Mouse (Mus musculus): Measurements from ENCODE around the gene Vps13d. TPM values are rescaled to one million over a fixed set of nuclear protein-coding genes. Genes with fewer than 3 reads are reported as not detected.
"Not testable (repeated sequence)": the region's sequence is repeated elsewhere in the genome, so short reads cannot be mapped to it uniquely, and the experiment has no call there.

Gene Vps13d
- polyA plus RNA-seq, 1 experiment from 2014 or later, result 13.1 TPM

DNA sequence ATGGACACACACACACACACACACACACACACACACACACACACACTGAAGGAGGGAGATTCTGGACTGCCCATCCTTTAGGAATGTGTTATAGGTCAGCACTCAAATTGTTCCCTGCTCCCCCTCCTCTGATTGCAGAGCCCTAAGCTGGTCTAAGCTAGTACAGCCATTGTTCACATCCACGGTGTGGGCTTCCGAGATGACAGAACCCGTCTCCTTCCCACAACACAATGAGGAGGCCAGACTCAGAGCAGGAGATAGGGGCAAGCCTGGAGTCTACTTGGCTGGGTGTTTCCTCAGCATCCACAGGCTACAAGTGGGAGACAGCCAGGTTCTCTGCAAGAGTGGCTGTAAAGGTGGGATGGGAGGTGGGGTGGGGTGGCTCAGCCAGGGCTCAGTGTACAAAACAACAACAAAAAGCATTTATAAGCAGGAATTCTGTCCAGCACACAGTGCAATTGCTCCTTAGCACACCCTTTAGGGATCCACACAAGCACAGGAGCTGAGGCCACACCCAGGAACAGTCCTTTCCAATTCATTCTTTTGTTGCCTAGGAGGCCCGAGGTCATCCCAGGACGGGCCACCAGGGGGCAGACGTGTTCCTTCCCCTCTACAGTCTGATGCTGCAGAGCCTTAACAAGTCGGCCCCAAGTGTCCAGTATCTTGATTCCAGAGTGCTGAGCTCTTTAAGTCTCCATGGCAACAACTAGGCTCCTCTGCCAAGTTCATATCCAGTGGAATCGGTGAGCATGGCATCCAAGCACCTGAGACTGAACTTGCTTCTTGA lies 19.4 kb upstream of the Vps13d start:
- DNase-seq (ENCODE audit: low spot score), result peak; percentile 84

DNA sequence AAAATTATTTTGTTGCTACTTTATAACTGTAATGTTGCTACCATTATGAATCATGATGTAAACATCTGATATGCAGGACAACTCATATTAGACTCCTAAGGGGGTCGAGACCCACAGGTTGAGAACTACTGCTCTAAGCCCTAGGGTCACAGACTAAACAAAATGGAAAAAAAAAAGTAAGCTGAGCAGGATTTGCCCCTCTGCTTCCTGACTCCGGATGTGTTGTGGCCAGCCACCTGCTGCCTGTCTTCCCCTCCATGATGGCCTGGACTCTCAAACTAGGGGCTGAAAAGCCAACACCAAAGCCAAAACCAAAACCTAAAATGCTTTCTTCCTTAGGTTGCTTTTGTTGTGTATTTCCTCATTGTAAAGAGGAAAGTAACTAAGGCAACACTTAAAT lies 16.3 kb upstream of the Vps13d start:
- DNase-seq (ENCODE audit: low spot score), result peak; percentile 60

DNA sequence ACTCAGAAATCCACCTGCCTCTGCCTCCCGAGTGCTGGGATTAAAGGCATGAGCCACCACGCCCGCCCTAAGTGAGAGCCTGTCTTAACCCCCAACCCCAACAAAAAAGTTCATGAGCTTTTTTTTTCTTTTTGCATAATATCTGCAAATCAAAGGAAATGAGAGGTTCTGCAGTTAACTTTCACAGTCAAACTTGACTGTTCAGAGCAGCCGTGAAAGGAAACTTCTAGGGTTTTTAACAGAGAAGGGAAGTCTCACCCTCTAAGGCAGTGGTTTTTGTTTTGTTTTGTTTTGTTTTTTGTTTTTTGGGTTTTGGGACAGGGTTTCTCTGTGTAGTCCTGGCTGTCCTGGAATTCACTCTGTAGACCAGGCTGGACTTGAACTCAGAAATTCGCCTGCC lies 15.8 kb upstream of the Vps13d start:
- DNase-seq (ENCODE audit: low spot score), result peak; percentile 54

DNA sequence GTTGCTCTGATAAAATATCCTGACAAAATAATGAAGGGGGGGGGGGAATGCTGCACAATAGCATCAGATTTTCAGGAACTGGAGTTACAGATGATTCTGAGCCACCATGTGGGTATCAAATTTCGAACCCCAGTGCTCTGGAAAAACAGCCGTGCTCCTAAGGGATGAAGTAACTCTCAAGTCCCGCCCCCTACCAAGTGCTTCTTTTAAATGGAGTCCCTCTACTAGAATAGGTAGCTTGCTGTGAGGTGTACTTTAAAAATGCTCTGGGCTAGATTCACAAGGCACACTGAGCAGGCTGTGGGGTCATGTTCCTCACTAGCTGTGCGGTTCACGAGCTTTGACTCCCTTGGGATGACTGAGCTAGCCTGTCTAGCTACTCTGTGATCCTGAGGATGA lies 14.9 kb upstream of the Vps13d start:
- DNase-seq (ENCODE audit: low spot score), result no peak

DNA sequence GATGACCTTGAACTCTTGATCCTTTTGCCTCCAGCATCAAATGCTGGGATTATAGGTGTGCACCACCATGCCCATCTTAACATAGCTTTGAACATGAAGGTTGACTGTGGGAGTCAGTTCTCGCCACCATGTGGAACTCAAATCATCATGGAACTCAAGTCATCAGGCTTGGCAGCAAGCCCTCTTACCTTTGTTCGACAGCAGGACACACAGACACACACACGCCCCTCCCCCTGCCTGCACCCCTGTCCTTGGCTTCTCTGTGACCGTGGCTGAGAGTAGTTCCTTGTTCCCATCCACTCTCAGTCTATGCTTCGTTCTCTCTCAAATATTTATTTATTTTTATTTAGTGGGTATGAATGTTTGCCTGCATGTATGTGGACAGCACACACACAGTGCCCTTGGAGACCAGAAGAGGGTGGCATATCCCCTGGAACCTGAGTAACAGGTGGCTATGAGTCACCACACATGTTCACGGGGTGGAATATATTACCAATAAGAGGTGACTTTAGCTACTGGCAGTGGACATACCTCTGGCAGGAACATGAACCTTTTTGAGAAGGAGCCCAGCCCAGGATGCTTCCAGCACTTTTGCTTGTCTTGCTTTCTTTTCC lies 14.4 kb upstream of the Vps13d start:
- no peak for DNase-seq (ENCODE audit: low spot score)

DNA sequence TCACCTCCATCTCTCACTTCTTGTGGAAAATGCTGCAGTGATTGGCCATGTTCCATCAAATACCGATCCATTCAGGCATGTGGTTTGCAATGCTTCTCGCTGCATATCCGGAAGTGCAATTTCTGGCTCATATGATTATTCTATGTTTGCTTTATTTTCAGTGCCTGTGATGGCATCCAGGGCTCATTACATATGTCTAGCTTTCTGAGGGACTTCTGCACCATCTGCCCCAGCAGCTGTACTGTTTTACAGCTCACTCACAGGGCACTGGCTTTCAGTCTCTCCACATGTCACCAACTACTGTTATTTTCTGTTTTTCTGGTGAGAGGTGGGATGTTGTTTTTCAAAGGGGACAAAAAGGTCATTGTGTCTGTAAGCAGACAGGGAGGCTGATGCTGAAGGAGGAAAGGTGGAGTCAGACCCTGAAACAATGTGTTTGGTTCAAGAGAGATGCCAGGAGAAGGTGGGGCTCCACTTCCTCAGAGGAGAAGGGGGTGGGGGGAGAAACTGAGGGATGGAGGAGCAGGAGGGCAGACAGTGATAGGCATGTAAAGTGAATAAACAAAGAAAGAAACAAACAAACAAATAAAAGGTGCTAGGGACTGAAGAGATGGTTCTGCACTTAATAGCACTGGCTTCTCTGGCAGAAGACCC lies 13.0 kb upstream of the Vps13d start:
- DNase-seq (ENCODE audit: low spot score), result no peak

DNA sequence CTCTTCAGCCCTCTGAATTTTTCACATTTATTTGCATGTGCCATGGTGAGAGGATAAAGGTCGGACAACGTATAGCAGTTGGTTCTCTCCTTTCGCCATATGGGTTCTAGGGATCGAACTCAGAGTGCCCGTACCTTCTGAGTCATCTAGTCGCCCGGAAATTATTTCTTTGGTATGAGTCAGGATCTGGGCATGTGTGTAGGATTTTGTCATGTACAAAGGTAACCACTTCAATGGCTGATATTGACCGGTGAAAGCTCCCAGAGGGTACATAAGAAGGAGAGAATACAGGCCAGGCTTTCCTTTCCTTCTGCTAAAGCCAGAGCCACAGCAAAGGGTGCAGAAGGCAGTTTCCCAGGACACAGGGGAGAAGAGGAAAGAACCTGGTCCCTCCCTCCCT lies 10.0 kb upstream of the Vps13d start:
- no peak for DNase-seq (ENCODE audit: low spot score)

DNA sequence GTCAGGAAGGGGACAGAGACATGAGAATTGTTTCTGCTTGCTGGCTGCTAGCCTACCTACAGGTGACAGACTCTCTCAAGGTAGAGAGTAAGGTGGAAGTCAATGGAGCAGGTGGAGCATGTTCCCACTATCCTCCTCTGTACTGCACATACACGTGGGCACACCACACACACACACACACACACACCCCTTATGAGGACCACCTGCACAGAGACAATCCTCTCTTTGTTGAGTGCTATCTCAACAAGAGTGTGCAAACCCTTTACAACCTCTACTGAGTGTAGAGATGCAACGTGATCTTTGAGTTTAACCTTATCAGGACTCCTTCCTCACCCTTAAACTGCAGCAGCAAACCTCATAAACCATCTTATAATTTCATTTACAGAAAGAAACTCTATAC lies 8.5 kb upstream of the Vps13d start:
- no peak for DNase-seq (ENCODE audit: low spot score)

DNA sequence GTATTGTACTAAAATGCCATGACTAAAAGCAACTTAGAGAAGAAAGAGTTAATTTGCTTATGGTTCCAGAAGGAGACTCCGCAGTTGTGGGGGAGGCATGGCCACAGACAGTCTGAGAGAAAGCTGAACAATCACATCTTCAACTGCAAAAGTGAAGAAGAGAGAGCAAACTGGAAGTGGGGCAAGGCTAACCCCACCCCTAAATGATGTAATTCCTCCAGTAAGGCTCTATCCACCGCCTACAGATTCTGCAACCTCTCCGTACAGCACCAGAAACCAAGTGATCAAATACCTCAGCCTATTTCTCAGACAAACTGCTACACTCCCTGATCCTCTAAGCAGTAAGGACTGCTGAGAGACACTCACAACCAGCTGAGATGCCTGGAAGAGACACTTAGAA lies 6.6 kb upstream of the Vps13d start:
- DNase-seq (ENCODE audit: low spot score), result no peak

DNA sequence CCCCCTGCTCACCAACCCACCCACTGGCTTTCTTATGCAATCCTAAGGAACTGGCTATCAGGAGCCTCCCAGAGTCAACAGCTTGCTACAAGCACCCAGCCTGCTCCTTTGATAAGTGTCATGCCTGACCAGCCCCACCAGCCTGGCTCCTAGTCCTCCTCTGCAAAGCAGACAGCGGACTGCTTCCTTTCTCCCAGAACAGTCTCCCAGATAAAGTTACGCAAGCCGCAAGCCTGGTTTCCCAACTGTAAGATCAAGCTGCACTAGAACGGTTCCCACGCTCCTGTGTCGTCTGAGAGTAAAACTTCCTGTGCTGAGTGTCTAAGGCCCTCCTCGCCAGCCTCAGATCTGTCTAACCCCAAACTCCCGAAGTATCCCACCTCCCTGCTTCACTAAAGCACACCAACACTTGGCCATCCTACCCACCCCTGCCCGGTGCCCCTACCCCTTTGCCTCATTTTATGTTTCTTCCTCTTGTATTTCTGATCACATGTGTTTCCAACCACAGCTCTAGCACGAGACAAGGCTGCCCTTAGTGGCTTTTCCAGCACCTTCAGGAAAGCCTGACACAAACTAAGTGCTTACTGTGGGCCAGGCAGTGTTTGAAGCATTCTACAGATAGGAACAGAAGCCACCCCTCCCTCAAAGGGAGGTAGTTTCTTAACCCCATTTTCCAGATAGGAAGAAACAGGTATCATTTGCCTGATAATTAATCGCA lies 5.3 kb upstream of the Vps13d start:
- DNase-seq (ENCODE audit: low spot score), result peak; percentile 45

DNA sequence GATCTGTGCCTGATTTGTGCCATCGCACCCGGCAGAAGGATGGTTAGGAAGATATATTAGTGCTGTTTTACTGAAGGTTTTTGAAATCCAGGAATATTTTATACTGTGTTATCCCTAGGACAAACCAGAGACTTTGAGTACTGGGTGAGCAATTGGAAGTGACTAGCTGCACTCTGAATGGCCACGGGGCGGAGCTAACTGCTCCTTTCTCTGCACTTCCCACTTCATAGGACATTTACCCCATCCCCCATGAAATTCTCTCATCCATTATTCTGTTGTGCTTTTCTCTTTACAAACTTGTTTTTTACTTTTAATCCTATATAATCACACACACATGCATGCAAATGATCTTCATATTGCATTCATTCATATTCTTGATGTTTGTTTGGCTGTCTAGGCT lies 1.8 kb upstream of the Vps13d start:
- no peak for DNase-seq (ENCODE audit: low spot score)

DNA sequence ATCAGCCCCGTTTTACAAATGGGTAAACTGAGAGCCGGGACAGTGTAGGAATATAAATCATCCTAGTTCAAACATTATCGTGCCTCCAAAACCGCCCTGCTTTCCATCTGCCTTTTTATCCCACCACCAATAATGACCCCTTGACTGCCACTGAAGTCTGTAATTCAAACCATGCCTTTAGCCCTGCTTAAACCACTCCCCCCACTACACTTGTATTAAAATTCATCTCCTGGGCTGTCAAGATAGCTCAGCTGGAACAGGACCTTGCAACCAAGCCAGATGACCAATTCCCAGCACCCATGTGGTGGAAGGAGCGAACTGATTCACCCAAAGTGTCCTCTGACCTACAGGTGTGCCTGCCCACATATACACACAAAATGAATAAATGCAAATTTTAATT lies 367 bp upstream of the Vps13d start:
- DNase-seq (ENCODE audit: low spot score), result no peak

DNA sequence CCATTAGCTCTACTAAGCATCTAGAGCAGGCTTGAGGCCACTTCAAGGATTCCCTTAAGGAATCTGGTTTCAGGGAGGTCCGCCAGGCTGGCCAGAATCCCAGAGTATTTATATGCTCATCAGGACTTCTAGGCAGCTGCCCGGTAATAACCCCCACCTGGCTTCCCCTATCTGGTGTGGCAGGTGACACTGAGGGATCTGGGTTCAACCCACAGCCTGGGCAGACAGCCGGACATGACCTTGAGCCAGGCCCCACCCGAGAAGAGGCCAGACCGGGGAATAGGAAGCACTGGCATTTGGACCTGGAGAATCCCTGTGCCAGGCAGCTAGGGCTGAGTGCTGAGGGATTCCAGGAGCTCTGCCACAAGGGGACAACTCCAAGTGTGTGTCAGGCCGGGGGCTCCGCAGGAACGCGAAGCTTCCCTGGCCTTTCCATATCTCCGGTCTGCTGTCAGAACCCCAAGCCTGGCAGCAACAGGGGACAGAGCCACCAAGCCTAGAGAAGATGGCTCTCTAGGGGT lies 754 bp downstream of the Vps13d start:
- DNase-seq (ENCODE audit: low spot score), result no peak

DNA sequence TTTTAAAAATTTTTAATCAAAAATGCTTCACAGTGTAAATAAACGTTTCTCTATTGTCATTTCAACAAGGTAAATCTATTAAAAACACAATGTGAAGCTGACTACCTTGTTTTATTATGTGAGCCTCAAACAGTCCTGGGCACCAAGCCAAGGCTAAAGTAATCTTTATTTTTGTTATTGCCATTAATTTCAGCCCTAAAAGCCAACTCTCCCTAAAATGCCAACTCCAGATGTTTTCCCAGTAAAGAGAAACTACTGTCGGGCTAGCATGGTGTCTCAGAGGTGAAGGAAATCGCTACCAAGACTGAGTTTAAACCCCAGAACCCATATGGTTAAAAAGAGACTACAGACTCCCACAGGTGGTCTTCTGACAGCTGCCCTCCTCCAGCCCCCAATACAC lies 1.4 kb downstream of the Vps13d start:
- DNase-seq (ENCODE audit: low spot score), result no peak

DNA sequence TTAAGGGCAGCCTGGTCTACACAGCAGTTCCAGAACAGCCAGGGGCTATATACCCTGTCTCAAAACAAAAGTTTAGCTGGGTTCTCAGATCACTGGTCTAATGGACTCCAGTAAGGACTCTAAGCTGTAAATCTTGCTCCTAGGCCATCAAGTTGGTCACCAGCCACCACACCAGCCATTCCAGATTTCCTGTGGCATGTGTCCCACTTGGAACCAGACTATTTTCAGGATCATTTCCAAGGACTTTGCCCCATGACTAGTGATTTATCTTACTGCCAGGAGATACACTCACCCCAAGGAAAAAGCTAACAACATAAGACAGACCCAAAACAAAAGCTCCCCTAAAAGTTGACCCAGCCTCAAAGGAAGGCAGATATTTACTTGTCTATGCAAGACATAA lies 2.1 kb downstream of the Vps13d start:
- DNase-seq (ENCODE audit: low spot score), result no peak

DNA sequence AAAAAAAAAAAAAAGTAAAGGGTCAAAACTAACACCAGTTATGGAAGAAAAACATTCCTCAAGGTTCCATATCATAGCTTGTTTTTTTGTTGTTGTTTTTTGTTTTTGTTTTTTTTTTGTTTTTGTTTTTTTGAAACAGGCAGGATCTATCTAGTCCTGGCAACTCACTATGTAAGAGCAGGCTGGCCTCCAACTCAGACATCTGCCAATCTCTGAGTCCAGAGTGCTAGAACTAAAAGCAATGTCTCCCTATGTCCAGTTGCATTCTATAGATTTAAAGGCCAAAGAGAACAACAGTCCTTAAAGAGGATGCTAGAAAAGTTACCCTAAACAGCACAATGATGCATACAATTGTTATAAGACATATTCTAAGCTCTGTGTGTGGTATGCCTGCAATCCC lies 6.2 kb downstream of the Vps13d start:
- DNase-seq (ENCODE audit: low spot score), result no peak

DNA sequence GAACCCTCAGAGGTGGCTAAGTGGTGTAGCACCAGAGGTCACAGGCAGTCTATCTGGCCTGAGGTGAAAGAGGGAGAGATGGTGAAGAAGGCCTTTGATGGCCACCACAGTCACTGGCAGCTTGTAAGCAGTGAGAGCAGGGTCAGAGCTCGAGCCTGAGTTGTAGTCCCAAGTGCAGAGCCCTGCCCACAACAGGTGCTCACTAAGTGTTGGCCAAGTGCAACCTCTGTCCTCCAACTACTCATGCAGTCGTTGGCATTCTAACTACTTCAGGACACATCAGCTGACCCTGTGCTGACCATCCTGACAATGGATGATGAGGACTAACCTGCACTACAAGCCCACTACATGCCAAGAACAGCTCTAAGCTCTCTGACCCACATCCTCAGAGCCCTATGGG lies 7.2 kb downstream of the Vps13d start:
- no peak for DNase-seq (ENCODE audit: low spot score)

DNA sequence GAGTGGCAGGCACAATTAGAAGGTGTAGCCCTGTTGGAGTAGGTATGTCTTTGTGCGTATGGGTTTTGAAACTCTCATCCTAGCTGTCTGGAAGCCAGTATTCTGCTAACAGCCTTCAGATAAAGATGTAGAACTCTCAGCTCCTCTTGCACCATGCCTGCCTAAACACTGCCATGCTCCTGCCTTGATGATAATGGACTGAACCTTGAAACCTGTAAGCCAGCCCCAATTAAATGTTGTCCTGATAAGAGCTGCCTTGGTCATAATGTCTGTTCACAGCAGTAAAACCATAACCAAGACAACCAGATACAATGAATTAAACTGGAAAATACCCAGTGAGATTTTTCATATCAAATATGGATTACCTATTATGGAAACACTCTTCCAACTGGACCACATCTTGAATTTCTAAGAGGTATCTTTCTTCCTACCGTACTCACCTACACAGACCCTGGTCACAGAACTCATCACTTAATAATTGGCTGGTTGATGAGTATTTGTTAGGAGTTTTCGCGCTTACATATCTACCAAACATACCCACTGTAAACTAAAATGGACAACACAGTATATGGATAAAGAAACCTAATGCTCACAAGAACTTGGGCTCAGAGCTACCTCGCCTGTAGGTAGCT lies 15.8 kb downstream of the Vps13d start:
- DNase-seq (ENCODE audit: low spot score), result no peak

DNA sequence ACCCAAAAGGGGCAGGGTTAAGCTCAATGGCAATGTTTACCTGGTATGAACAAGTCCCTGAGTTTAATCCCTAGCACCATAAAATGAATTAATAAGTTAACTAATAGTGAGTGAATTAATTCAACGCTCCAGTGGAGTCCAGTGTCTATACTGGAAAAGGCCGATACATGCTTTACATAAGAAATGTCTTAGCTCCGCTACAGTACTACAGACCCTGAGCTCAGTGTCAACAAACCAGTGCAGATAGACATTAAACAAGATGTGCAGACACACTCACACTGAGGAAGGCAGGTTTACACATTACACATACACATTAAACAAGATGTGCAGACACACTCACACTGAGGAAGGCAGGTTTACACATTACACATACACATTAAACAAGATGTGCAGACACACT lies 29.3 kb downstream of the Vps13d start:
- DNase-seq (ENCODE audit: low spot score), result not testable (repeated sequence)

DNA sequence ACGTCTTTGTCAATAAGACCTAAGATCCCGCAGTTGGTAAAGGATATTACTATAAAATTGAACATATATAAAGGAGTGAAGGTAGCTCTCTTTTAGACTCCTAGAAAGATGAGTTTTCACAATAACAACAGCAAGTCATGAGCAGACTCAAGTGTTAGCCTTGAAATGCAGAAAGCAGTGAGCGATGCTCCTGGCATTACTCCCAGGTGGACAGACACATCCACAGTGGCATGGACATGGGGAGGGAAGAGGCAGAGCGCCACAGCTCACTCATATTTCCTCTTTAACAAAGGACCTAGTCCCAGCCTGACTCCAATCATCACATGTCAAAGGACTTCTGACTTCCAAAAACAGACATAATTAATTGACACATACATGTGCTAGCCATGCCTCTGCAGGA lies 30.7 kb downstream of the Vps13d start:
- no peak for DNase-seq (ENCODE audit: low spot score)

DNA sequence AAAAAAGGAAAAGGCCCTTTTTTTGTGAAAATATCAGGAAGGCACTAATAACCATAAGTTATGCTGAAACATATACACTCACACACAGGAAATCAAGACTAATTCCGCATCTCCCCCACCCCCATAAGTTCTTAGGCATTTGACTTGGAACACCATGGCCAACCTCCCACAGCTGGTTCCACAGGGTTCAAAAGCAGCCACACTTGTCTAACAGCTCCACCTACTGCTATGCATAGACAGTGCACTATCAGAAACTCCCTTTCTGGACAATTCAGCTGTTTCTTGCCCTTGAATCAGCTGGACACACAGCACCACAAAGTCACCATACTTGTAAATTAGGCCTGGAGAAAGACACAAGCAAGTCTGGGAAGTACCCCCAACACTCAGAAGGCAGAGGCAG lies 33.6 kb downstream of the Vps13d start:
- DNase-seq (ENCODE audit: low spot score), result peak; percentile 22

Data from thymus, postnatal 0 days (tissue).